Mouse (Mus musculus) neural tube, embryonic 11.5 days (tissue): ENCODE results near the gene C730034F03Rik. TPM values are rescaled to one million over a fixed set of nuclear protein-coding genes. Genes with fewer than 3 reads are reported as not detected.

Experiments
- ATAC-seq: fragments of 200-750 bp; cut with Nextera tagmentation; 2 replicates; pipeline ENCODE4 v1.8.0; 2017; ENCODE audit warnings: moderate number of reproducible peaks, mild to moderate bottlenecking, moderate TSS enrichment, moderate library complexity; ENCODE audit not compliant: insufficient read depth, low FRiP score, low TSS enrichment
- DNase-seq: peaks from one replicate; pipeline ENCODE4 v3.0.0-alpha.2; 2015; ENCODE audit warnings: low spot score
- H3K27ac ChIP-seq: fragments of 300-500 bp; sonication (generic); 2 replicates; pipeline ENCODE4 v1.5.1; 2014; ENCODE audit warnings: low read depth, mild to moderate bottlenecking, low read length
- H3K27me3 ChIP-seq: fragments of 300-500 bp; sonication (generic); 2 replicates; pipeline ENCODE4 v1.6.1; 2014; ENCODE audit warnings: mild to moderate bottlenecking, low read length, mixed read lengths; ENCODE audit not compliant: control insufficient read depth, insufficient read depth
- H3K36me3 ChIP-seq: fragments of 300-500 bp; sonication (generic); 2 replicates; pipeline ENCODE4 v1.6.1; 2014; ENCODE audit warnings: mild to moderate bottlenecking, low read length, moderate library complexity, mixed read lengths; ENCODE audit not compliant: control insufficient read depth, insufficient read depth
- H3K4me1 ChIP-seq: fragments of 300-500 bp; sonication (generic); 2 replicates; pipeline ENCODE4 v1.6.1; 2014; ENCODE audit warnings: low read length, mixed read lengths; ENCODE audit not compliant: control insufficient read depth, insufficient read depth
- H3K4me2 ChIP-seq: fragments of 300-500 bp; sonication (generic); 2 replicates; pipeline ENCODE4 v1.6.1; 2014; ENCODE audit warnings: low read depth, mild to moderate bottlenecking, moderate library complexity
- H3K4me3 ChIP-seq: fragments of 300-500 bp; sonication (generic); 2 replicates; pipeline ENCODE4 v1.5.1; 2014; ENCODE audit warnings: low read depth, low read length
- H3K9ac ChIP-seq: fragments of 300-500 bp; sonication (generic); 2 replicates; pipeline ENCODE4 v1.6.1; 2014; ENCODE audit warnings: mild to moderate bottlenecking, low read length
- H3K9me3 ChIP-seq: fragments of 300-500 bp; sonication (generic); 2 replicates; pipeline ENCODE4 v1.6.1; 2016; ENCODE audit warnings: low read length; ENCODE audit not compliant: control insufficient read depth
- WGBS: fragments of 180-500 bp; shearing (Covaris S2); extraction: QIAGEN DNeasy Blood & Tissue Kit; methylation state at CpG from one replicate; pipeline ENCODE4 v1.1.7; 2014; 5-methylcytosine and 5-hydroxymethylcytosine counted together
- polyA plus RNA-seq: library from polyadenylated mRNA; unstranded; fragments of >200 nt; fragmentation: Nextera tagmentation; extraction: Ambion mirVana; gene quantifications from 2 replicates; pipeline ENCODE4 v1.2.1, GENCODE M21; 2014

The C730034F03Rik gene
- 2.0 and 2.3 TPM in 2 replicates for polyA plus RNA-seq

GRCm38 (mm10) chr15:89429352-89430221 is at the start of gene C730034F03Rik, which contains the start of the genes Gm44502 and Chkb:
TSS of gene C730034F03Rik (plus strand) at chr15:89429589.
TSS of gene Gm44502 (minus strand) at chr15:89429696.
TSS of gene Chkb (minus strand) at chr15:89429908.
- WGBS, result under 1% methylated on average over 69 of the region's 70 CpGs
- peak within 1 kb of the TSS; percentile 80 for H3K27ac ChIP-seq
- H3K4me2 ChIP-seq, result peak within 1 kb of the TSS; percentile 91
- no peaks in the 10 kb centered on the region for H3K27me3 ChIP-seq
- peak within 1 kb of the TSS; percentile 59 for H3K9ac ChIP-seq
- H3K36me3 ChIP-seq, result no peaks in the 10 kb centered on the region
- peak within 1 kb of the TSS; percentile 50 for H3K4me3 ChIP-seq
- peak; percentile 96 for ATAC-seq
- peak; percentile 92 for DNase-seq
- no peaks in the 10 kb centered on the region for H3K9me3 ChIP-seq
- H3K4me1 ChIP-seq, result peaks cover 8% of the 10 kb centered on the region

- 88% methylated on average over 7 of the region's 7 CpGs for WGBS
- no peak for DNase-seq
These were observed 44.8 kb upstream of the C730034F03Rik start, which contains the start of gene Klhdc7b for GRCm38 (mm10) chr15:89384617-89385016. TSS of gene Klhdc7b (plus strand) at chr15:89384917.

GRCm38 (mm10) chr15:89387127-89387526 is 42.3 kb upstream of the C730034F03Rik start:
- Histone ChIP-seq H3K4me1 (no peaks in the 10 kb centered on the region), H3K27me3 (no peaks in the 10 kb centered on the region), H3K36me3 (no peaks in the 10 kb centered on the region), H3K9me3 (no peaks in the 10 kb centered on the region), H3K4me3 (no peak overlapping the region), H3K27ac (no peak overlapping the region), H3K4me2 (no peak overlapping the region), H3K9ac (no peak overlapping the region)
- WGBS, result 50% methylated on average over 12 of the region's 12 CpGs
- DNase-seq, result no peak
- ATAC-seq, result no peak

More at GRCm38 (mm10) chr15:89384617-89385016, 44.8 kb upstream of the C730034F03Rik start, which contains the start of gene Klhdc7b:
- no peaks in the 10 kb centered on the region; the same call in 1 of the 2 replicates for H3K4me1 ChIP-seq
- no peak within 1 kb of the TSS for H3K4me2 ChIP-seq
- no peak within 1 kb of the TSS for H3K4me3 ChIP-seq
- ATAC-seq, result no peak
- H3K36me3 ChIP-seq, result no peaks in the 10 kb centered on the region
- no peak within 1 kb of the TSS for H3K27ac ChIP-seq
- H3K9ac ChIP-seq, result no peak within 1 kb of the TSS
- H3K9me3 ChIP-seq, result no peaks in the 10 kb centered on the region
- H3K27me3 ChIP-seq, result peaks cover 5% of the 10 kb centered on the region

- Histone ChIP-seq H3K4me1 (no peaks in the 10 kb centered on the region), H3K27ac (no peak overlapping the region), H3K27me3 (no peaks in the 10 kb centered on the region), H3K4me3 (no peak overlapping the region), H3K9me3 (no peaks in the 10 kb centered on the region), H3K9ac (no peak overlapping the region), H3K4me2 (no peak overlapping the region), H3K36me3 (no peaks in the 10 kb centered on the region)
- no peak for DNase-seq
- 93% methylated on average over 10 of the region's 10 CpGs for WGBS
- no peak for ATAC-seq
These were observed 39.3 kb upstream of the C730034F03Rik start for GRCm38 (mm10) chr15:89390081-89390480.

GRCm38 (mm10) chr15:89396883-89397282 is 32.5 kb upstream of the C730034F03Rik start:
- Histone ChIP-seq H3K9me3 (no peaks in the 10 kb centered on the region), H3K4me3 (no peak overlapping the region), H3K4me1 (no peaks in the 10 kb centered on the region), H3K9ac (no peak overlapping the region), H3K27me3 (no peaks in the 10 kb centered on the region), H3K36me3 (no peaks in the 10 kb centered on the region), H3K27ac (no peak overlapping the region), H3K4me2 (no peak overlapping the region)
- DNase-seq (no peak), ATAC-seq (no peak)
- 92% methylated on average over 4 of the region's 4 CpGs for WGBS

GRCm38 (mm10) chr15:89398146-89398545 is 31.2 kb upstream of the C730034F03Rik start:
- no peak overlapping the region for H3K4me3 ChIP-seq
- H3K9ac ChIP-seq, result no peak overlapping the region
- no peak overlapping the region for H3K27ac ChIP-seq
- H3K27me3 ChIP-seq, result no peaks in the 10 kb centered on the region
- DNase-seq, result no peak
- no peak overlapping the region for H3K4me2 ChIP-seq
- no peaks in the 10 kb centered on the region for H3K4me1 ChIP-seq
- no peaks in the 10 kb centered on the region for H3K36me3 ChIP-seq
- H3K9me3 ChIP-seq, result no peaks in the 10 kb centered on the region
- ATAC-seq, result no peak
- WGBS, result 78% methylated on average over 2 of the region's 2 CpGs

- 62% methylated on average over 1 of the region's 1 CpGs for WGBS
- ATAC-seq, result no peak
- Histone ChIP-seq H3K36me3 (no peaks in the 10 kb centered on the region), H3K9me3 (no peaks in the 10 kb centered on the region), H3K4me3 (no peak overlapping the region), H3K4me1 (no peaks in the 10 kb centered on the region), H3K27me3 (no peaks in the 10 kb centered on the region), H3K27ac (no peak overlapping the region), H3K9ac (no peak overlapping the region), H3K4me2 (no peak overlapping the region)
- DNase-seq, result no peak
These were observed 29.7 kb upstream of the C730034F03Rik start for GRCm38 (mm10) chr15:89399716-89400115.

GRCm38 (mm10) chr15:89402471-89402870 is 26.9 kb upstream of the C730034F03Rik start:
- no peak overlapping the region for H3K27ac ChIP-seq
- H3K4me3 ChIP-seq, result no peak overlapping the region
- H3K36me3 ChIP-seq, result no peaks in the 10 kb centered on the region
- H3K4me2 ChIP-seq, result no peak overlapping the region
- no peaks in the 10 kb centered on the region for H3K27me3 ChIP-seq
- no peak overlapping the region for H3K9ac ChIP-seq
- 86% methylated on average over 1 of the region's 1 CpGs for WGBS
- ATAC-seq (no peak), DNase-seq (no peak)
- H3K4me1 ChIP-seq, result no peaks in the 10 kb centered on the region
- no peaks in the 10 kb centered on the region for H3K9me3 ChIP-seq
